Mouse (Mus musculus): ENCODE measurements around the gene Crybb3. TPM values are rescaled to one million over a fixed set of nuclear protein-coding genes. Genes with fewer than 3 reads are reported as not detected.

Crybb3 gene
- 0.41 TPM for polyA plus RNA-seq (2014; fragmentation: Illumina TruSeq; extraction: RNeasy Lipid Tissue Mini Kit (QIAGEN cat#74804); ENCODE audit: low replicate concordance)

DNA sequence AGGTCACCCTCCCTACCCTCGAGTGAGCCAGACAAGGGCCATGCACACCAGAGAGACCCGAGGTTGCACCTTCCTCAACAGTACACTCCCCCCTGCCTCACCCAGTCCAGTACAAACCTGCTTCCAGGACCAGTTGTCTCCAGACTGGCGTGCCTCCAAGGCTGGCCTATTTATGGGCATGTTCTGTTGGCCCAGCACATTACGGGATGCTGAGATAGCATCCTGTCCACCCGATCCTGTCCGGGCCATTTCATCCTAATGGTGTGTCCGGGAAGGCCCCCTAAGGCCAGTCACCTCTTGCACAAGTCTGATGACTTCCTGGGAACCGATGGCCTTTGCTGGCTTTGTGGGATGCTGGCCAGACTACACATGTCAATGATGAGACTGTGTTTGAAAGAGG, at the start of gene Crybb3:
TSS of gene Crybb3 (minus strand) at position 146 of the 400 bp plus-strand sequence.

DNA sequence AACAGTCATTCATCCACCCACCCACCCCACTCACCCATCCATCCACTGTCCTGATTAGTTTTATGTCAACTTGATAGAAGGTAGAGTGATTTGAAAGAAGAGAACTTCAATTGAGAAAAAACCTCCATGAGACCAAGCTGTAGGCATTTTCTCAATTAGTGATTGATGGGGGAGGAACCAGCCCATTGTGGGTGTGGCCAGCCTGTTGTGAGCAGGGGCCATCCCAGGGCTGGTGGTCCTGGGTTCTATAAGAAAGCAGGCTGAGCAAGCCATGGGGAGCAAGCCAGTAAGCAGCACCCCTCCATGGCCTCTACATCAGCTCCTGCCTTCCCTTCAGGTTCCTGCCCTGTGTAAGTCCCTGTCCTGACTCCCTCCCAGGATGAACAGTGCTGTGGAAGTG, 11.4 kb downstream of the Crybb3 start, which contains the start of gene Crybb2:
TSS of gene Crybb2 (minus strand) at position 101 of the 400 bp plus-strand sequence.

Other genes starting within 250 kb of the Crybb3 start
- not detected for gene Myo18b, start 185.2 kb downstream of the Crybb3 start, polyA plus RNA-seq (2014; fragmentation: Illumina TruSeq; extraction: RNeasy Lipid Tissue Mini Kit (QIAGEN cat#74804); ENCODE audit: low replicate concordance)
- gene Grk3, start 65.8 kb downstream of the Crybb3 start, polyA plus RNA-seq (2014; fragmentation: Illumina TruSeq; extraction: RNeasy Lipid Tissue Mini Kit (QIAGEN cat#74804); ENCODE audit: low replicate concordance), result 8.7 TPM
- not detected for gene Crybb2, start 11.5 kb downstream of the Crybb3 start, polyA plus RNA-seq (2014; fragmentation: Illumina TruSeq; extraction: RNeasy Lipid Tissue Mini Kit (QIAGEN cat#74804); ENCODE audit: low replicate concordance)
- 15.9 TPM for gene 2900026A02Rik, start 139.7 kb upstream of the Crybb3 start, polyA plus RNA-seq (2014; fragmentation: Illumina TruSeq; extraction: RNeasy Lipid Tissue Mini Kit (QIAGEN cat#74804); ENCODE audit: low replicate concordance)
- gene Tmem211, start 145.3 kb upstream of the Crybb3 start, polyA plus RNA-seq (2014; fragmentation: Illumina TruSeq; extraction: RNeasy Lipid Tissue Mini Kit (QIAGEN cat#74804); ENCODE audit: low replicate concordance), result not detected
- gene Sgsm1, start 229.2 kb upstream of the Crybb3 start, polyA plus RNA-seq (2014; fragmentation: Illumina TruSeq; extraction: RNeasy Lipid Tissue Mini Kit (QIAGEN cat#74804); ENCODE audit: low replicate concordance), result 0.19 TPM

Data from small intestine, adult 10 weeks (tissue).